Mouse (Mus musculus): ENCODE data around the gene Txndc11. TPM values are rescaled to one million over a fixed set of nuclear protein-coding genes. Genes with fewer than 3 reads are reported as not detected.

Gene Txndc11
- polyA plus RNA-seq, 1 experiment from 2014 or later: 33.9 TPM

DNA sequence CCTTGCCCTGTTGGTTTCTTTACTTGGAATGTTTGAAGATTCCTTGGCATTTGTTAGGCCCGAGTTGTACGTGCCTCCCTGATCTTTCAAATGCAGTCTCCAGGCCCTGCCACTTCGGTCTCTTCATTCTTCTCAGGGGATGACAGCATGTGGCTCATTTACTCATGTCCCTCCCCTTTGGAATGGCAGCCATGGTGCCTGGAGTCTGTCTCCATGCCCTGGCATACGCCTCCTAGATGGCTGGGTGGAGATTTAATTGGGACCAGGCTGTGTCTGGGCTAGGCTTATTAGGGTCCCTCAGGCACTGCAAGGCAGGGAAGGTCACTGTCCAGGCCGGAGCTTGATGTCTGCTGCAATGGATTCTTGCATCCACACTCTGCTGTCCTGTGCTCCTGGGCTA lies 78.5 kb downstream of the Txndc11 start:
- H3K9me3 ChIP-seq (replicated peaks; ENCODE audit: control insufficient read depth, low read length): no peaks in the 10 kb centered on the region
- WGBS: 74% methylated on average over 5 of the region's 5 CpGs
- ATAC-seq (replicated peaks; ENCODE audit: insufficient number of reproducible peaks, low FRiP score, low TSS enrichment, low read depth): no peak
- H3K27me3 ChIP-seq (ENCODE audit: control insufficient read depth, insufficient read depth, low read length): no peaks in the 10 kb centered on the region
- DNase-seq (ENCODE audit: low spot score): no peak
- H3K9ac ChIP-seq (replicated peaks; ENCODE audit: low read length): no peak overlapping the region
- H3K4me2 ChIP-seq (ENCODE audit: low read depth, low read length): no peak overlapping the region
- H3K36me3 ChIP-seq (replicated peaks; ENCODE audit: control insufficient read depth, insufficient read depth, low read depth, low read length): no peaks in the 10 kb centered on the region
- no peak overlapping the region for H3K27ac ChIP-seq (replicated peaks; ENCODE audit: low read depth, low read length)
- no peaks in the 10 kb centered on the region for H3K4me1 ChIP-seq (ENCODE audit: control insufficient read depth, insufficient read depth, low read length)
- no peak overlapping the region for H3K4me3 ChIP-seq (ENCODE audit: low read depth, low read length)

DNA sequence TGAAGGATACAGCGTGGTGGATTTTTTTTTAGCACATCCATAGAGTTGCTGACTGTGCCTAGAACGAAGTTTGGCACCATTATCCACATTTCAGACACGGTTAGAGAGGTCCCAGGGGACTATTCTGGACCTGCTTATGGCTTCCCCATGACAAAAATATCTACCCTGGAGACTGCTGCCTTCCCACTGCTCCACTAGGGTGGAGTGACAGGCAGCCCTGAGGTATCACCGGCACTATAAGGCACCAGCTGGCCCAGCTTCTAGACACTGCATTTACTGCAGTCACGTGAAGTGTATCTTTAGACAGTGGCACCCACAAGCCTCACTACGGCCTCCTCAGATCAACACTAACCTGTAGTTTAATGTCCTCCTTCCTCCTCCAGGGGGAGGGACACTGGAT lies 79.6 kb downstream of the Txndc11 start:
- DNase-seq (ENCODE audit: low spot score): no peak

DNA sequence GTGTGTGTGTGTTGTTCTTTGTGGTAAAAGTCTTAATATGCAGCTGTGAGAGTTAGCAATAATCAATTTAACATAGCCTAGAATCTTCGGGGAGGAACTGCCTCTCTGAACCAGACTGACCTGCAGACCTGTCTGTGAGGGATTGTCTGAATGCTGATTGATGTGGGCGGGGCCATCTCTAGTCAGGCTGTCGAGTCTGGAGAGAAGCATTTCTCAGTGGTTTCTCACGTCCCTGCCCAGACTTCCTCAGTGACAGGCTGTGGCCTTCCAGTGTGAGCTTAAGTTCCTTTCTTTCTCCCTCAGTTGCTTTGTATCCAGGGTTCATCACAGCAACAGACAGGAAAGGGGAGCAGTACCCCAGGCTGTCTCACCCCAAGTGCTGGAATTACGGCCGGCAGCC lies 80.0 kb downstream of the Txndc11 start:
- no peak for ATAC-seq (replicated peaks; ENCODE audit: insufficient number of reproducible peaks, low FRiP score, low TSS enrichment, low read depth)
- H3K27me3 ChIP-seq (ENCODE audit: control insufficient read depth, insufficient read depth, low read length): no peaks in the 10 kb centered on the region

More for the DNA sequence above, 79.6 kb downstream of the Txndc11 start:
- Histone ChIP-seq H3K4me3 (ENCODE audit: low read depth, low read length) (no peak overlapping the region), H3K9ac (replicated peaks; ENCODE audit: low read length) (no peak overlapping the region), H3K4me1 (ENCODE audit: control insufficient read depth, insufficient read depth, low read length) (no peaks in the 10 kb centered on the region), H3K9me3 (replicated peaks; ENCODE audit: control insufficient read depth, low read length) (no peaks in the 10 kb centered on the region), H3K36me3 (replicated peaks; ENCODE audit: control insufficient read depth, insufficient read depth, low read depth, low read length) (no peaks in the 10 kb centered on the region), H3K4me2 (ENCODE audit: low read depth, low read length) (no peak overlapping the region), H3K27me3 (ENCODE audit: control insufficient read depth, insufficient read depth, low read length) (no peaks in the 10 kb centered on the region), H3K27ac (replicated peaks; ENCODE audit: low read depth, low read length) (no peak overlapping the region)
- WGBS: 88% methylated on average over 6 of the region's 6 CpGs
- ATAC-seq (replicated peaks; ENCODE audit: insufficient number of reproducible peaks, low FRiP score, low TSS enrichment, low read depth): no peak

DNA sequence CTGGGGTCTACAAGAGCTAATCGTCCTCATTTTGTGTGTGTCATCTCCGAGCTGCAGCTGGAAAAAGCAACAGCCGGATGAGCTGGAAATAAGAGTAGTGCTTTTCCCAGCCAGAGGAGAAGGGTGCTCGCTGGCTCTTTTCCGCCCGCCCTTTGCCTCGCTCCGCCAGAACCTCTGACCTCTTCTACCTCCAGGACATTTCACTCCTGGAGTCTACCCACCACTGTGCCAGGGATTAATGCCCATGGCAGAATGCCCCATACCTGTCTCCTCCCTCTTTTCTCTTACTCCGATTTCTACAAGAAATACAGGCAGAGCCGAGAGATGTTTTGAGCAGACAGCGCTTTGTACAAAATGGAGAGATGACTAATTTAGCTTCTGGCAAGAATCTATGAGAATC lies 83.3 kb downstream of the Txndc11 start:
- H3K9me3 ChIP-seq (replicated peaks; ENCODE audit: control insufficient read depth, low read length): no peaks in the 10 kb centered on the region
- no peak overlapping the region for H3K4me3 ChIP-seq (ENCODE audit: low read depth, low read length)
- H3K27me3 ChIP-seq (ENCODE audit: control insufficient read depth, insufficient read depth, low read length): no peaks in the 10 kb centered on the region
- DNase-seq (ENCODE audit: low spot score): no peak
- WGBS: 86% methylated on average over 11 of the region's 11 CpGs
- no peak overlapping the region for H3K9ac ChIP-seq (replicated peaks; ENCODE audit: low read length)
- H3K27ac ChIP-seq (replicated peaks; ENCODE audit: low read depth, low read length): no peak overlapping the region
- no peak overlapping the region for H3K4me2 ChIP-seq (ENCODE audit: low read depth, low read length)
- H3K4me1 ChIP-seq (ENCODE audit: control insufficient read depth, insufficient read depth, low read length): no peaks in the 10 kb centered on the region
- ATAC-seq (replicated peaks; ENCODE audit: insufficient number of reproducible peaks, low FRiP score, low TSS enrichment, low read depth): no peak
- H3K36me3 ChIP-seq (replicated peaks; ENCODE audit: control insufficient read depth, insufficient read depth, low read depth, low read length): no peaks in the 10 kb centered on the region

More for the DNA sequence above, 80.0 kb downstream of the Txndc11 start:
- Histone ChIP-seq H3K4me1 (ENCODE audit: control insufficient read depth, insufficient read depth, low read length) (no peaks in the 10 kb centered on the region), H3K36me3 (replicated peaks; ENCODE audit: control insufficient read depth, insufficient read depth, low read depth, low read length) (no peaks in the 10 kb centered on the region), H3K4me2 (ENCODE audit: low read depth, low read length) (no peak overlapping the region), H3K9ac (replicated peaks; ENCODE audit: low read length) (no peak overlapping the region), H3K9me3 (replicated peaks; ENCODE audit: control insufficient read depth, low read length) (no peaks in the 10 kb centered on the region), H3K27ac (replicated peaks; ENCODE audit: low read depth, low read length) (no peak overlapping the region), H3K4me3 (ENCODE audit: low read depth, low read length) (no peak overlapping the region)
- DNase-seq (ENCODE audit: low spot score): no peak
- WGBS: 69% methylated on average over 6 of the region's 6 CpGs

DNA sequence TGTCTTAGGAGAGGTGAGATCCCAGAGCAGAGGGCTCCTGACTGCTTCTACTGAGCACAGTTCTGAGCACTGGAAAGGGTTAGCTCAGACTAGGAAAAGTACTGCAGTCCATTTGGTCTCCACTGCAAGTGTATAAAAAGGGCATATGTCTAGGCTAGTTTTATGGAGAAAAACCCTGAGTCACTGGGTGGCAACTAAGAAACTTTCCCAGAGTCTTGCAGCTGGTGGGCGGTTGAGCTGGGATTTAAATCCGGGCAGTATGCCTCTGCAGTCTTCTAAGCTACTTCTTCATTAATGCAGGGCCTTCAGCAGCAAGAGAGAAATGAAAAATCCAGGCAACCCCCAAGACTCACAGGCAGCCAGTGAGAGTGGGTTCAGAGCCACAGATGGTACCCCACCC lies 84.2 kb downstream of the Txndc11 start:
- no peak overlapping the region for H3K27ac ChIP-seq (replicated peaks; ENCODE audit: low read depth, low read length)
- H3K4me2 ChIP-seq (ENCODE audit: low read depth, low read length): no peak overlapping the region
- H3K9ac ChIP-seq (replicated peaks; ENCODE audit: low read length): no peak overlapping the region
- H3K4me1 ChIP-seq (ENCODE audit: control insufficient read depth, insufficient read depth, low read length): no peaks in the 10 kb centered on the region
- DNase-seq (ENCODE audit: low spot score): no peak
- H3K4me3 ChIP-seq (ENCODE audit: low read depth, low read length): no peak overlapping the region
- ATAC-seq (replicated peaks; ENCODE audit: insufficient number of reproducible peaks, low FRiP score, low TSS enrichment, low read depth): no peak
- H3K36me3 ChIP-seq (replicated peaks; ENCODE audit: control insufficient read depth, insufficient read depth, low read depth, low read length): no peaks in the 10 kb centered on the region
- no peaks in the 10 kb centered on the region for H3K27me3 ChIP-seq (ENCODE audit: control insufficient read depth, insufficient read depth, low read length)
- 94% methylated on average over 2 of the region's 2 CpGs for WGBS
- no peaks in the 10 kb centered on the region for H3K9me3 ChIP-seq (replicated peaks; ENCODE audit: control insufficient read depth, low read length)

DNA sequence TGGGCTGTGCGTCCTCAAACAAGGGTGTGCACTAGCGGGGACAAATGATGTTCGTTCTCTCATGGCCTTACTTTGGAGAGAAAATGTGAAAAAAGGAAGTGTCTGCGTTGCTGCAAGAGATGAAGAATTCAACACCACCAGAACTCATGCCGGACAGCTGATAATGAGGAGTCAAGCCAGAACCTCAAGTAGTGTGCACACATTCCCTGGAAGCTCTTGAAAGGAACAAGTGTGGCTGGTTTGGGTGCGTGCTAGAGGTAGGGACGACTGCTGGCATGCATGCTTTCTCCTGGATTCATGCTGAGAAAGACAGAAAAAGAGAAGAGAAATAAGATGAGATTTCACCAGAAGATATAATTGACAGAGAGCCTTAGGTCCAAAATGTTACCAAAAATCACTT lies 87.3 kb downstream of the Txndc11 start:
- no peak overlapping the region for H3K9ac ChIP-seq (replicated peaks; ENCODE audit: low read length)
- H3K9me3 ChIP-seq (replicated peaks; ENCODE audit: control insufficient read depth, low read length): no peaks in the 10 kb centered on the region
- WGBS: 83% methylated on average over 7 of the region's 7 CpGs
- no peaks in the 10 kb centered on the region for H3K4me1 ChIP-seq (ENCODE audit: control insufficient read depth, insufficient read depth, low read length)
- DNase-seq (ENCODE audit: low spot score) (no peak), ATAC-seq (replicated peaks; ENCODE audit: insufficient number of reproducible peaks, low FRiP score, low TSS enrichment, low read depth) (no peak)
- no peaks in the 10 kb centered on the region for H3K27me3 ChIP-seq (ENCODE audit: control insufficient read depth, insufficient read depth, low read length)
- H3K4me3 ChIP-seq (ENCODE audit: low read depth, low read length): no peak overlapping the region
- H3K4me2 ChIP-seq (ENCODE audit: low read depth, low read length): no peak overlapping the region
- H3K27ac ChIP-seq (replicated peaks; ENCODE audit: low read depth, low read length): no peak overlapping the region
- no peaks in the 10 kb centered on the region for H3K36me3 ChIP-seq (replicated peaks; ENCODE audit: control insufficient read depth, insufficient read depth, low read depth, low read length)

DNA sequence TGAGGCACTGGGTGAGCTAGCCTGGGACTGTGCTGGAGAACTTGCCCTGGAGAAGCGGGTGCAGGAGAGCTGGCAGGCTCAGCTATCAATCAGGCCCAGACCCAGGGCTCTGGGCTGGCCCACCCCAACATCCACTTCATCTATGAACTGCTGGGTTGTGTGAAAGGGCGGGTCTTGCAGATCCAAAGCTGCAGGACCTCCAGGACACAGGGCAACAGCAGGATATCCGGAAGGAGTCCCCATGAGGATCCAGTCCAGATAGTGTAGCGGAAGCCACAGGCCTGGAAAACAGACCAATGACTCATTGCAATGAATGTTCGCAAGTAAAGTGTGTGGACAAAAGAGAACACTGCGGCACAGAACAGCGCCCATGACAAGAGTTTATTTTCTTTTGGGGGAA lies 88.0 kb downstream of the Txndc11 start:
- H3K9ac ChIP-seq (replicated peaks; ENCODE audit: low read length): no peak overlapping the region
- 81% methylated on average over 7 of the region's 7 CpGs for WGBS
- no peak overlapping the region for H3K4me2 ChIP-seq (ENCODE audit: low read depth, low read length)
- no peak overlapping the region for H3K4me3 ChIP-seq (ENCODE audit: low read depth, low read length)
- no peak for ATAC-seq (replicated peaks; ENCODE audit: insufficient number of reproducible peaks, low FRiP score, low TSS enrichment, low read depth)
- no peaks in the 10 kb centered on the region for H3K4me1 ChIP-seq (ENCODE audit: control insufficient read depth, insufficient read depth, low read length)
- no peaks in the 10 kb centered on the region for H3K27me3 ChIP-seq (ENCODE audit: control insufficient read depth, insufficient read depth, low read length)
- DNase-seq (ENCODE audit: low spot score): no peak
- H3K9me3 ChIP-seq (replicated peaks; ENCODE audit: control insufficient read depth, low read length): no peaks in the 10 kb centered on the region
- no peaks in the 10 kb centered on the region for H3K36me3 ChIP-seq (replicated peaks; ENCODE audit: control insufficient read depth, insufficient read depth, low read depth, low read length)
- no peak overlapping the region for H3K27ac ChIP-seq (replicated peaks; ENCODE audit: low read depth, low read length)

DNA sequence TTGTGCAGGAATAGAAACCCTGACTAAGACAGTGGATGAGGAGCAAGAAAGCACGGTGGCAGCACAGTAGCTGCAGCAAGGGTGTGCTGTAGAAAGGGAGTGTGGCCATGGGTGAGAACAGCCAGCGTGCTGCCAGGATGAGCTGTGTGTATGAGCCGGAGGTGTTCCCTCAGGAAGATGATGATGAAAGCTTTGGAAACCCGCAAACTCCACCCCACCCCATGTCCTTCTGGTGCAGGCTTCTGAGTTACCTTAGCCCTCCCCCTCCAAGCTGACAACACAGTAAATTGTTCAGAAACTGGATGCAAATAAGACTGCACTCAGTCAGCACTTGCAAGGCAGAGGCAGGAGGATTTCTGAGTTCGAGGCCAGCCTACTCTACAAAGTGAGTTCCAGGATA lies 91.2 kb downstream of the Txndc11 start:
- ATAC-seq (replicated peaks; ENCODE audit: insufficient number of reproducible peaks, low FRiP score, low TSS enrichment, low read depth) (no peak), DNase-seq (ENCODE audit: low spot score) (no peak)
- Histone ChIP-seq H3K4me3 (ENCODE audit: low read depth, low read length) (no peak overlapping the region), H3K27me3 (ENCODE audit: control insufficient read depth, insufficient read depth, low read length) (no peaks in the 10 kb centered on the region), H3K4me2 (ENCODE audit: low read depth, low read length) (no peak overlapping the region), H3K4me1 (ENCODE audit: control insufficient read depth, insufficient read depth, low read length) (no peaks in the 10 kb centered on the region), H3K9me3 (replicated peaks; ENCODE audit: control insufficient read depth, low read length) (no peaks in the 10 kb centered on the region), H3K27ac (replicated peaks; ENCODE audit: low read depth, low read length) (no peak overlapping the region), H3K36me3 (replicated peaks; ENCODE audit: control insufficient read depth, insufficient read depth, low read depth, low read length) (no peaks in the 10 kb centered on the region), H3K9ac (replicated peaks; ENCODE audit: low read length) (no peak overlapping the region)
- WGBS: 83% methylated on average over 5 of the region's 5 CpGs
